Mouse (Mus musculus) lung, postnatal 25 days (tissue): ENCODE measurements around the gene Fubp1.

Source experiments
- DNase-seq: peaks from one replicate; pipeline ENCODE4 v3.0.0; 2022; ENCODE audit warnings: low spot score

The Fubp1 gene

DNA sequence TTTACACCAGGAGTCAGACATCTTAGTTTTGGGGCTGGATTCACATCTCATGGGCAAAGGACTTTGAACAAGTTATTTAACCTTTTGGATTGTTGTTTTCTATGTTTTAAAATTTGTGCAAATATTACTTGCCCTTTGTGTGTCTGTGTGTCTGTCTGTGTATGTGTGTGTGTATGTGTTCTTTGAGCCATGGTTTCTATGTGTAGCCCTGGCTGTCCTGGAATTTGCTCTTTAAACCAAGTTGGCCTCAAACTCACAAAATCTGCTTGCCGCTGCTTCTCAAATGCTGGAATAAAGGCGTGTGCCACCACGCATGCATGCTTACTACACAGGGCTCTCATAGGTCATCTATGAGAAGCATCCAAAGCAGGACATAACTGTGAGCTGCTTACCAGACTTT is 66.7 kb downstream of the Fubp1 start:
- no peak for DNase-seq

DNA sequence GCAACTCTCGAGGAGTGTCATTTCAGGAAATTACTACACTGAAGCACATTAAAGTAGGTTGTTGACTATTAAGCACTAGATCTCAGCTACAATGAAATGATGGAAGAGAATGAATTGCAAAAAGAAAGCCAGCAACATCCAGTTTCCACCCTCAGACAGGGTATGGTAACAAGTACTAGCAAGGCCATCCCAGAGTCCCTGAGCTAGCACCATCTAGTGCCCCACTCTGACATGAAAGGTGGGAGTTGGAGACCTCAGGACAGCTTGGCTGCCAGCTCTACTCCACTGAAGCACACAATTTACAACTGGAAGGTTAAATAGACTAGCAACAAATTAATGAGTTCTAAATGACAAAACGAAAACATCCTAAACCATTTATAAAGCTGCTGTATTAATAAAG is 67.7 kb downstream of the Fubp1 start:
- no peak for DNase-seq

- DNase-seq: no peak
Measured at GRCm38 (mm10) chr3:152278431-152278830, 68.2 kb downstream of the Fubp1 start.

DNA sequence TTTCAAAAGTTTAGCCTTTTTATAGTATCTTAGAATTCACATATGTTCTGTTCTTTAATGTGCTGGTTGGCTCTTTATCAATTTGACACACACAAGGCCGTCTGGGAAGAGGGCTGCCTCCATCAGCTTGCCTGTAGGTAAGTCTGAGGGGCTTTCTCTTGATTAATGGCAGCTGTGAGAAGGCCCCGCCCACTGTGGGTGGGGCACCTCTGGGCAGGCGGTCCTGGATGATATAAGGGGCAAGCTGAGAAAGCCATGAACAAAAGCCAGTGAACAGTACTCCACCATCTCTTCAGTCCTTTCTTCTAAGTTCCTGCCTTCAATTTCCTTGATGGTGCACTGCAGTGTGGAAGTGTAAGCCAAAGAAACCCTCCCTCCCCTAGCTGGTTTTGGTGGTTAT is 71.9 kb downstream of the Fubp1 start:
- DNase-seq: no peak

DNA sequence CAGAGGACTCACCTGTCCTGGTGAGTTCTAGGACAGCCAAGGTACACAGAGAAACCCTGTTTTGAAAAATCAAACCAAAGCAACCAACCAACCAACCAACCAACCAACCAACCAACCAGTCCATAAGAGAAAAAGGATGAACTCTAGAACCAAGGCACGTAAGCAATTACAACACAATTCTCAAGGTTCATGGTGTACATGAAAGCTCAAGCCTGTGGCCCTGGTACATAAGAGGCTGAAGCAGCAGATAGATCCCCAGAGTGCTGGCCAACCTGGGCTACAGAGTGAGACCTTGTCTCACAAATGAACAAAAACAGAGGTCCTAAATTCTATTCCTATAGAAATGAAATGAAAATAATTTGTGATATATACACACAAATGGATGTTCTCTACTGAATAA is 74.1 kb downstream of the Fubp1 start:
- DNase-seq: no peak

GRCm38 (mm10) chr3:152284759-152285158 is 74.5 kb downstream of the Fubp1 start:
- no peak for DNase-seq
